Mouse (Mus musculus) erythroblast, embryonic 14.5 days (primary cell): ENCODE data around the gene Zg16.

Experiments used
- GATA1 ChIP-seq: IDR thresholded peaks from 2 replicates; pipeline ENCODE4 v1.6.1; 2012; ENCODE audit warnings: low read length, inconsistent platforms, mixed read lengths
- TAL1 ChIP-seq: IDR thresholded peaks from 3 replicates; pipeline ENCODE4 v1.6.1; 2012; ENCODE audit warnings: low read length, inconsistent platforms, mixed read lengths

DNA sequence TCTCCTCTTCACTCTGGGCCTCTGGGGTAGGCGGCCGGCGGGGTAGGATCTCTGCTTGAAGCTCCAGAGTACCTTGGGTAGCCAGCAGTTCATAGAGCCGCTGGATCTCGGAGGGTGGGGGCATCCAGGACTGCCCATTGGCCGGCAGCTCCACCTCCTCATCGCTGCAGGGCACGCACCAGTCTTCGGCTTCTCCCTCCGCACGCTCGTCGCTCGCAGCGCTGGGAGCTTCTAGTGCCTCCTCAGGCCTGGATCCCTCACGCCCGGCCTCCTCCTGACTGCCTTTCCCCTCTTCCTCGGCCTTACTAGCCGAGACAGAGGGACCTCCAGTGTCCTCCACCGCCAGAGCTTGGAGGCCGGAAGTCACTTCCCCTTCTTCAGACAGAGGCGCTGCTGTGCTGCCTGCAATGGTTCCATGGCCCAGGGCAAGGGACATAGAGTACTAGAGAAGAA lies 70.6 kb downstream of the Zg16 start:
- TF ChIP-seq TAL1 = no peak
- no peak for TF ChIP-seq GATA1
